Mouse (Mus musculus): ENCODE measurements around the gene Fam217a. TPM values are rescaled to one million over a fixed set of nuclear protein-coding genes. Genes with fewer than 3 reads are reported as not detected.
"Not testable (repeated sequence)": the region's sequence is repeated elsewhere in the genome, so short reads cannot be mapped to it uniquely, and the experiment has no call there.

Fam217a gene
- total RNA-seq, 2 experiments from 2014 or later: 0.29 to 0.32 TPM

GRCm38 (mm10) chr13:34874736-34875135, 49.4 kb downstream of the Fam217a start:
- DNase-seq (ENCODE audit: low spot score in 2 of 2): peak; percentile 29 to 33

DNA sequence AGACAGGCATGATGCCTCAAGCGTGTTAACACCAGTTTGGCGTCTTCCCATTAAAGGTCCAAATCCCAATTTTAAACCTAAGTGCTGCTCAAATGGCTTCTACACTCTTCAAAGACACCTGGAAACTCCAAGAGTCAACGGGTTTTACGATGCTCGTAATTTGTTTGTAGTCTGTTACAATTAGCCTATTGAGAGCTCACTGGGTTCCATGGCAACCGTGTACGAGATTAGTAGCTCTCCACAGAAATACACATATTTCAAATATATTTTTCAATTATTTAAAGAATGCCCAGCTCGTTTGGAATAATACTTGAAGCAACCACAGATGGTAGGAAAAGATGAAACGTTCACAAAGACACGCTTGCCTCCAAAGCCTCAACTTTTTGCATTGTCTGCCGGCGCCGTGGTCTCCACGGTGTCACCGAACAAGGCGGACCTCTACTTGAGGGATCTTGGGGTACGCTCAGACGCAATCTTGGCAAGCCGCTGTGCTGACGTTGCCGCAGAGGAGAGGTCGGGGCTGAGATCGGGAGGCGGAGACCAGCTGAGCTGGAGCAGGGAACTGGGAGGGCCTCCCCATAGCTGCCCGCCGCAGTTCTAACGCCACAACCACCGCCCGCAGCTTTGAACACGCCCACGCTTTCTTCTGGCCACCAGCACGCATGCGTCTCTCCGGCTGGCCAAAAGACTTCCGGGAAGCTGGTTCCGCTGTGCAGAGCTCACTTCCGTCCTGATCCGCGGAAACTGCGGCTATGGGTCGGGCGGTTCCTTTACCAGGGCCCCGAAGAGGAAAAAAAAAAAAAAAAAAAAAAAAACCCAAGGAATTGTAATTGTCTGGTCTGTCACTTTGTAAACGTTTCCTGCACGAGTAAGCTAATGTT, 50.1 kb downstream of the Fam217a start:
- peak; percentile 87 to 93 for DNase-seq (ENCODE audit: low spot score in 2 of 2)

GRCm38 (mm10) chr13:34864420-34865169, 59.5 kb downstream of the Fam217a start:
- DNase-seq (ENCODE audit: low spot score in 2 of 2): peak; percentile 35 to 53

DNA sequence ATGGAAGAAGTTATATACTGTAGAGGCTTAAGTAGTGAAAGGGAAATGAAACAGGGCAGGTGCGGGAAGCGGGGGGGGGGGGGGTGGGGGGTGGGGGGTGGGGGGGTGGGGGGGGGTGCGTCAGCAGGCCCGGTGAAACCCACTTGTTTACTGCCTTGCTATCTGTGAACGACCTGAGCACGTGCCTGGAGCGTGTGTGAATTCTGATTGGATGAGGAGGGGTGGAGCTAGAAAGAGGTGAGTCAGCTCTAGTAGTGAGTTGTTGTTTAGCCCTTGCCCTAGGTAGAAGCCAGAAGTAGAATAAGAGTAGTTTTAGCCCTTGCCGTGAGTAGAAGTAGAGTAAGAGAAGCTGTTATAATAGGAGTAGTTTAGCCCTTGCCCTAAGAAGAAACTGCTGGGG, 62.9 kb downstream of the Fam217a start:
- not testable (repeated sequence) for DNase-seq (ENCODE audit: low spot score in 2 of 2)

Other genes starting within 250 kb of the Fam217a start
- not detected for gene Fam50b, start 189.5 kb downstream of the Fam217a start, total RNA-seq (2021)
- 10 to 100 TPM; 91.9 to 95.3 TPM for gene Prpf4b, start 49.0 kb downstream of the Fam217a start, total RNA-seq (2021)
- gene 4933417A18Rik, start 99 bp upstream of the Fam217a start, total RNA-seq (2021): not detected
- gene Eci3, start 39.5 kb upstream of the Fam217a start, total RNA-seq (2021): 1 to 10 TPM in 1 of 2 experiments, under 1 TPM in 1; 0.98 to 1.5 TPM
- 10 to 100 TPM; 58.7 to 58.9 TPM for gene Eci2, start 102.8 kb upstream of the Fam217a start, total RNA-seq (2021)